Mouse (Mus musculus) hindbrain, embryonic 12.5 days (tissue): ENCODE measurements at regions not wholly inside any gene's neighbourhood (a gene's known extent, or its start where the extent isn't known, plus 50 kb on each side); places are given as distances from the start of the nearest gene placed in this dataset.
"Not testable (repeated sequence)": the region's sequence is repeated elsewhere in the genome, so short reads cannot be mapped to it uniquely, and the experiment has no call there.

Experiments used
- ATAC-seq: fragments of 200-750 bp; cut with Nextera tagmentation; 2 replicates; pipeline ENCODE4 v1.8.0; 2017; ENCODE audit warnings: moderate TSS enrichment; ENCODE audit not compliant: low FRiP score
- H3K27ac ChIP-seq: fragments of 300-500 bp; sonication (generic); 2 replicates; pipeline ENCODE4 v1.5.1; 2016; ENCODE audit warnings: mild to moderate bottlenecking
- H3K27me3 ChIP-seq: fragments of 300-500 bp; sonication (generic); 2 replicates; pipeline ENCODE4 v1.6.1; 2016; ENCODE audit warnings: mild to moderate bottlenecking
- H3K36me3 ChIP-seq: fragments of 300-500 bp; sonication (generic); 2 replicates; pipeline ENCODE4 v1.6.1; 2016; ENCODE audit warnings: mild to moderate bottlenecking
- H3K4me1 ChIP-seq: fragments of 300-500 bp; sonication (generic); 2 replicates; pipeline ENCODE4 v1.6.1; 2016
- H3K4me2 ChIP-seq: fragments of 300-500 bp; sonication (generic); replicated peaks from 2 replicates; pipeline ENCODE4 v1.6.1; 2016; ENCODE audit warnings: mild to moderate bottlenecking
- H3K4me3 ChIP-seq: fragments of 300-500 bp; sonication (generic); 2 replicates; pipeline ENCODE4 v1.5.1; 2016; ENCODE audit warnings: mild to moderate bottlenecking
- H3K9ac ChIP-seq: fragments of 300-500 bp; sonication (generic); 2 replicates; pipeline ENCODE4 v1.6.1; 2016; ENCODE audit warnings: mild to moderate bottlenecking, moderate library complexity
- H3K9me3 ChIP-seq: fragments of 300-500 bp; sonication (generic); replicated peaks from 2 replicates; pipeline ENCODE4 v1.6.1; 2016; ENCODE audit warnings: mild to moderate bottlenecking
- WGBS: fragments of 180-500 bp; shearing (Covaris S2); methylation state at CpG from one replicate; pipeline ENCODE4 v1.1.7; 2016; 5-methylcytosine and 5-hydroxymethylcytosine counted together

- peak overlapping the region; percentile 32 for H3K4me2 ChIP-seq
- H3K9me3 ChIP-seq, H3K9ac ChIP-seq, H3K4me1 ChIP-seq, H3K36me3 ChIP-seq, H3K27me3 ChIP-seq: not testable (repeated sequence)
- ATAC-seq, result peak; percentile 96
- 14% methylated on average over 39 of the region's 39 CpGs for WGBS
- peak overlapping the region; percentile 31 for H3K4me3 ChIP-seq
- H3K27ac ChIP-seq, result peak overlapping the region; percentile 48; the same call in 1 of the 2 replicates
These were observed 352.3 kb upstream of the Snrpn start for GRCm38 (mm10) chr7:60492028-60492995.

GRCm38 (mm10) chr7:60487839-60488454 is 347.9 kb upstream of the Snrpn start:
- not testable (repeated sequence) for ATAC-seq, H3K27ac ChIP-seq, H3K27me3 ChIP-seq, H3K4me1 ChIP-seq, H3K4me2 ChIP-seq, H3K9ac ChIP-seq, H3K9me3 ChIP-seq, H3K4me3 ChIP-seq, H3K36me3 ChIP-seq
- 7% methylated on average over 4 of the region's 4 CpGs for WGBS

- peak; percentile 76 for ATAC-seq
- not testable (repeated sequence) for H3K4me2 ChIP-seq, H3K4me1 ChIP-seq, H3K9me3 ChIP-seq, H3K9ac ChIP-seq, H3K36me3 ChIP-seq, H3K4me3 ChIP-seq, H3K27me3 ChIP-seq
- 51% methylated on average over 3 of the region's 3 CpGs for WGBS
- H3K27ac ChIP-seq, result peak overlapping the region; percentile 75
These were observed 310.1 kb upstream of the Snrpn start for GRCm38 (mm10) chr7:60450074-60450603.

GRCm38 (mm10) chr7:60449239-60450073 is 309.4 kb upstream of the Snrpn start:
- H3K27me3 ChIP-seq, H3K36me3 ChIP-seq, H3K4me1 ChIP-seq, H3K9ac ChIP-seq, H3K4me3 ChIP-seq, H3K9me3 ChIP-seq: not testable (repeated sequence)
- H3K4me2 ChIP-seq, result peak overlapping the region; percentile 19
- peak overlapping the region; percentile 75 for H3K27ac ChIP-seq
- peak; percentile 93 for ATAC-seq
- 56% methylated on average over 2 of the region's 2 CpGs for WGBS

GRCm38 (mm10) chr7:60438781-60439180 is 298.8 kb upstream of the Snrpn start:
- Histone ChIP-seq H3K27me3 (no peaks in the 10 kb centered on the region), H3K36me3 (no peaks in the 10 kb centered on the region), H3K4me1 (no peaks in the 10 kb centered on the region), H3K9ac (no peak overlapping the region), H3K4me3 (no peak overlapping the region), H3K27ac (no peak overlapping the region), H3K4me2 (no peak overlapping the region), H3K9me3 (no peaks in the 10 kb centered on the region)
- no peak for ATAC-seq
- WGBS, result 52% methylated on average over 3 of the region's 3 CpGs

- 17% methylated on average over 33 of the region's 33 CpGs for WGBS
- H3K9me3 ChIP-seq, H3K4me1 ChIP-seq, H3K36me3 ChIP-seq, H3K27me3 ChIP-seq: not testable (repeated sequence)
- peak overlapping the region; percentile 30 for H3K4me2 ChIP-seq
- H3K27ac ChIP-seq, result peak overlapping the region; percentile 30; the same call in 1 of the 2 replicates
- H3K9ac ChIP-seq, result 0 out of 2 replicates have a peak overlapping the region, but pooled peaks have one; percentile 27
- peak; percentile 96 for ATAC-seq
- H3K4me3 ChIP-seq, result peak overlapping the region; percentile 34
These were observed 251.2 kb upstream of the Snrpn start for GRCm38 (mm10) chr7:60391011-60391863.

GRCm38 (mm10) chr7:60386957-60387356 is 246.9 kb upstream of the Snrpn start:
- H3K27me3 ChIP-seq, H3K36me3 ChIP-seq, H3K4me2 ChIP-seq, ATAC-seq, H3K9ac ChIP-seq, H3K9me3 ChIP-seq, H3K4me1 ChIP-seq, H3K4me3 ChIP-seq, H3K27ac ChIP-seq: not testable (repeated sequence)
- 8% methylated on average over 5 of the region's 5 CpGs for WGBS

- H3K4me1 ChIP-seq, H3K9ac ChIP-seq, H3K36me3 ChIP-seq, H3K27me3 ChIP-seq, ATAC-seq, H3K9me3 ChIP-seq, H3K4me2 ChIP-seq, H3K27ac ChIP-seq, H3K4me3 ChIP-seq: not testable (repeated sequence)
- 17% methylated on average over 3 of the region's 3 CpGs for WGBS
These were observed 234.0 kb upstream of the Snrpn start for GRCm38 (mm10) chr7:60374001-60374400.

GRCm38 (mm10) chr7:60352206-60352605 is 212.2 kb upstream of the Snrpn start:
- not testable (repeated sequence) for H3K9me3 ChIP-seq, H3K4me2 ChIP-seq, H3K4me3 ChIP-seq, ATAC-seq, H3K27ac ChIP-seq, H3K4me1 ChIP-seq, H3K27me3 ChIP-seq, H3K9ac ChIP-seq, H3K36me3 ChIP-seq
- WGBS, result 75% methylated on average over 2 of the region's 2 CpGs
